ENCODE assay signal across 10 mouse cellular contexts in the genomic region with DNA sequence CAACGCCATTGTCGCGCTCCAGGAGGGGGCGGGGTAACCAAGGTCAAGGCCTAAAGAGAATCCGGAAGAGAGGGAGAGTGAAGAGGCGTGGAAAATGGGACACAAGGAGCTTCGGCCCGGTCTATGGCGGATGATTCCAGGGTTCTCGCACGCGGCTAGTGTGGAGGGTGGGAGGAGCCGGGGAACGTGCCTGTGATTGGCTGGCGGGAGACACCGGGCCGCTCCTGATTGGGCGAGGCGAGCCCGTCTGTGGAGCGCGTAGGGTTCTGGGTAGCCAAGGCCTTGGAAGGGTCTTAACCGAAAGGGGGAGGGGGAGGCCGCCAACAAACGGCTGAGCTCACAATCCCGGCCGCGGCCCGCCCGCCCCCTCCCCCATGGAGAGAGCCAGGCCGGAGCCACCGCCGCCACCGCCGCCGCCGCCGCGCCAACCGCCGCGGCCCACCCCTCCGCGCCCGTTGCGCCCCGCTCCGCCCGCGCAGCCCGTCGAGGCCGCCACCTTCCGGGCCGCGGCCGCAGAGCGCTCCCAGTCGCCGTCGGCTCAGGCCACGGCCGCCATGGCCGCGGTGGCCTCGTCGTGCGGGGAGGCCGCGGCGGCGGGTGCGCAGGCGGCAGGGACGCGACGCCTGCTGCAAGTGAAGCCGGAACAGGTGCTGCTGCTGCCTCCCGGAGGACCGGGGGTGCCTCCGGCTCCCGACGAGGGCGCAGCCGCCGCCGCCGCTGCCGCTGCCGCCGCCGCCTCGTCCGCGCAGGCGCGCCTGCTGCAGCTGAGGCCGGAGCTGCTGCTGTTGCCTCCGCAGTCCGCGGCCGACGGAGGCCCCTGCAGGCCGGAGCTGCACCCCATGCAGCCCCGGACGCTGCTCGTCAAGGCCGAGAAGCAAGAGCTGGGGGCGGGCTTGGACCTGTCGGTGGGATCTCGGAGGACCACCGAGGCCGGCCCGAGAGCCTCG. TPM values are rescaled to one million over a fixed set of nuclear protein-coding genes. Genes with fewer than 3 reads are reported as not detected.
DNase-seq lines count a peak whose midpoint lies in the region; ATAC-seq and TF ChIP-seq lines count a peak whose summit lies in the region.
"Had no signal": no experiment of that assay in that cellular context is flagged by ENCODE, and none has a peak within 500 bp of the region (broad histone marks: within the 10 kb centered on the region; RNA-seq: fewer than 3 reads in every experiment).

Gene Sox30, plus strand, starts transcription at position 365 of the 947 bp plus-strand sequence.

- peak within 1 kb of the TSS; percentile 87 for H3K4me2 ChIP-seq in heart, embryonic 14.5 days (ENCODE audit: low read length)
- H3K4me2 ChIP-seq in kidney, embryonic 16.5 days (replicated peaks; ENCODE audit: low read depth, low read length) = peak within 1 kb of the TSS; percentile 87
- H3K4me2 ChIP-seq in lung, embryonic 14.5 days = peak within 1 kb of the TSS; percentile 84

- H3K4me3 ChIP-seq in heart, embryonic 14.5 days (ENCODE audit: control insufficient read depth in 1 of 2, insufficient read depth in 1 of 2, low read depth in 1 of 2, low read length in 2 of 2) = peak within 1 kb of the TSS; percentile 66 to 67
- H3K4me3 ChIP-seq in kidney, embryonic 16.5 days (ENCODE audit: low read length) = peak within 1 kb of the TSS; percentile 68
- peak within 1 kb of the TSS; percentile 58 for H3K4me3 ChIP-seq in lung, embryonic 14.5 days (ENCODE audit: low read depth, low read length)
- H3K4me3 ChIP-seq: myocyte had no signal

- H3K27me3 ChIP-seq in heart, embryonic 14.5 days (ENCODE audit: control insufficient read depth, insufficient read depth, low read length) = no peaks in the 10 kb centered on the region
- H3K27me3 ChIP-seq in kidney, embryonic 16.5 days (ENCODE audit: insufficient read depth, low read length) = no peaks in the 10 kb centered on the region; the same call in 1 of the 2 replicates
- H3K27me3 ChIP-seq in lung, embryonic 14.5 days (ENCODE audit: insufficient read depth, low read length) = peaks cover 3% of the 10 kb centered on the region; the same call in 1 of the 2 replicates

- H3K9me3 ChIP-seq in heart, embryonic 14.5 days (ENCODE audit: control insufficient read depth, low read length) = peaks cover 2% of the 10 kb centered on the region; the same call in 1 of the 2 replicates
- H3K9me3 ChIP-seq in kidney, embryonic 16.5 days (ENCODE audit: low read length) = peaks cover 6% of the 10 kb centered on the region
- peaks cover 5% of the 10 kb centered on the region for H3K9me3 ChIP-seq in lung, embryonic 14.5 days (ENCODE audit: low read depth, low read length)

- no peak for TF ChIP-seq CTCF in lung, embryonic 14.5 days (IDR thresholded peaks at IDR 0.05; ENCODE audit: low read depth)

- 10% methylated on average over 77 of the region's 115 CpGs for WGBS in heart, embryonic 14.5 days
- 12% methylated on average over 79 of the region's 115 CpGs for WGBS in kidney, embryonic 16.5 days
- WGBS in lung, embryonic 14.5 days = 8% methylated on average over 106 of the region's 115 CpGs

- peaks cover 4% of the 10 kb centered on the region in 2 experiments; a peak in 1 of 4 replicates for H3K4me1 ChIP-seq in heart, embryonic 14.5 days (ENCODE audit: control insufficient read depth in 2 of 2, insufficient read depth in 2 of 2, low read length in 2 of 2)
- peaks cover 4% of the 10 kb centered on the region; the same call in 1 of the 2 replicates for H3K4me1 ChIP-seq in kidney, embryonic 16.5 days (ENCODE audit: insufficient read depth, low read length)
- H3K4me1 ChIP-seq in lung, embryonic 14.5 days (ENCODE audit: insufficient read depth) = no peaks in the 10 kb centered on the region

- peak within 1 kb of the TSS; percentile 91 for H3K9ac ChIP-seq in heart, embryonic 14.5 days (ENCODE audit: low read length)
- peak within 1 kb of the TSS; percentile 87 for H3K9ac ChIP-seq in kidney, embryonic 16.5 days (replicated peaks; ENCODE audit: low read length)
- H3K9ac ChIP-seq in lung, embryonic 14.5 days = peak within 1 kb of the TSS; percentile 80

- H3K36me3 ChIP-seq in heart, embryonic 14.5 days (ENCODE audit: control insufficient read depth, insufficient read depth, low read length) = no peaks in the 10 kb centered on the region
- no peaks in the 10 kb centered on the region for H3K36me3 ChIP-seq in kidney, embryonic 16.5 days (ENCODE audit: insufficient read depth, low read length)
- no peaks in the 10 kb centered on the region for H3K36me3 ChIP-seq in lung, embryonic 14.5 days (ENCODE audit: insufficient read depth)
- H3K36me3 ChIP-seq: G1E had no signal

- no peak for DNase-seq in frontal cortex, postnatal 25 days (ENCODE audit: low spot score in 2 of 2)
- DNase-seq in embryo, embryonic 11.5 days (ENCODE audit: low read depth, low spot score) = peak; percentile 37
- peak; percentile 73 for DNase-seq in lung, embryonic 14.5 days
- DNase-seq in ovary, adult 18-20 months (ENCODE audit: low spot score) = peak; percentile 45
- DNase-seq in thymus, postnatal 10 days (ENCODE audit: low spot score in 2 of 2) = peak; percentile 40 to 56

- ATAC-seq in frontal cortex, adult (ENCODE audit: low TSS enrichment) = peak; percentile 67
- peak; percentile 82 for ATAC-seq in heart, embryonic 14.5 days (ENCODE audit: insufficient number of reproducible peaks, insufficient read depth, low FRiP score, low read depth)
- ATAC-seq in kidney, embryonic 16.5 days (ENCODE audit: low FRiP score, low TSS enrichment) = peak; percentile 92
- ATAC-seq in lung, embryonic 14.5 days (ENCODE audit: insufficient read depth) = peak; percentile 95

- peak within 1 kb of the TSS in 1 of 2 experiments; percentile 53; a peak in 2 of 4 replicates for H3K27ac ChIP-seq in heart, embryonic 14.5 days (replicated peaks in 1 of 2; ENCODE audit: control insufficient read depth in 1 of 2, insufficient read depth in 1 of 2, low read depth in 2 of 2, low read length in 2 of 2)
- no peak within 1 kb of the TSS for H3K27ac ChIP-seq in kidney, embryonic 16.5 days (ENCODE audit: low read length)
- H3K27ac ChIP-seq in lung, embryonic 14.5 days (ENCODE audit: low read depth) = peak within 1 kb of the TSS; percentile 18; the same call in 1 of the 2 replicates

RNA-seq across cellular contexts. Expression of gene Sox30, which starts in this region (rescaled TPM):
- 0.26 and 0.30 TPM in 2 replicates for polyA plus RNA-seq in heart, embryonic 14.5 days (2014; fragmentation: Nextera tagmentation; extraction: Ambion mirVana)
- polyA plus RNA-seq in kidney, embryonic 16.5 days (2015; fragmentation: Nextera tagmentation; extraction: Ambion mirVana) = 0.13 and 0.16 TPM in 2 replicates
- polyA plus RNA-seq in lung, embryonic 14.5 days (2014; fragmentation: Nextera tagmentation; extraction: Ambion mirVana) = 0.09 and 0.12 TPM in 2 replicates
- polyA plus RNA-seq: G1E, myocyte had no signal

Comparison
In these comparisons a context has a peak if more than half of its experiments do, and no peak if none do; other contexts are left out.
1. Peak in ATAC-seq, H3K4me3 ChIP-seq, H3K9ac ChIP-seq and H3K4me2 ChIP-seq in heart, embryonic 14.5 days; RNA of the gene not detected or under 1 TPM.
2. Peak in ATAC-seq, H3K4me3 ChIP-seq, H3K9ac ChIP-seq and H3K4me2 ChIP-seq in kidney, embryonic 16.5 days; RNA of the gene not detected or under 1 TPM.
3. Peak in DNase-seq, ATAC-seq, H3K4me3 ChIP-seq, H3K27ac ChIP-seq, H3K9ac ChIP-seq and H3K4me2 ChIP-seq in lung, embryonic 14.5 days; RNA of the gene not detected or under 1 TPM.
4. DNase-seq: peak in embryo, embryonic 11.5 days (single experiment), ovary, adult 18-20 months (single experiment) and thymus, postnatal 10 days (2 of 2); none in frontal cortex, postnatal 25 days (0 of 2).
5. Peak in every context shown above with its lines, with median percentiles within 50 percentile points of each other: ATAC-seq, H3K4me2 ChIP-seq, H3K4me3 ChIP-seq and H3K9ac ChIP-seq.